Mouse (Mus musculus) cerebellum, postnatal 10 days (tissue): ENCODE measurements around the gene Prss36.

Experiments used
- DNase-seq, 2 experiments: peaks; one replicate each; pipeline ENCODE4 v3.0.0; 2021; ENCODE audit warnings: mixed read lengths in 2 of 2

Prss36 gene

DNA sequence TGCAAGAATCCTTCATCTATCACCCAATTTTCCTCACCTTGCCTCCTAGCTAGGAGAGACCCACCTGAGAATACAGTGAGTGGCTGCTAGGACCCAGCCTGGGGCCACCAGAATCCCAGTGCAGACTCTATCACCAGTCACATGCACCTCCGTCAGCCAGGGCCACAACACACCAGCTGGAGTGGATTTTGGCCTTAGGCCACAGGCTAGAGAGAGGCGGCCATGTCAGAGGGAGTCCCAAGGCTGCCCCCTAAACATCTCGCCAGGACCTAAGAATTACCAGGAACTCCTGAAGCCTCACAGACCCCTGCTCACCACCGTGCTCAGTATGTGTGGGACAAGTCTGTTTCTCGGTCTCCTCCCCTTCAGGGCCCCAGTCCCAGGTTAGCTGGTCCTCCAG, 12.4 kb downstream of the Prss36 start:
- DNase-seq, result peak in 1 of 2 experiments; percentile 22

DNA sequence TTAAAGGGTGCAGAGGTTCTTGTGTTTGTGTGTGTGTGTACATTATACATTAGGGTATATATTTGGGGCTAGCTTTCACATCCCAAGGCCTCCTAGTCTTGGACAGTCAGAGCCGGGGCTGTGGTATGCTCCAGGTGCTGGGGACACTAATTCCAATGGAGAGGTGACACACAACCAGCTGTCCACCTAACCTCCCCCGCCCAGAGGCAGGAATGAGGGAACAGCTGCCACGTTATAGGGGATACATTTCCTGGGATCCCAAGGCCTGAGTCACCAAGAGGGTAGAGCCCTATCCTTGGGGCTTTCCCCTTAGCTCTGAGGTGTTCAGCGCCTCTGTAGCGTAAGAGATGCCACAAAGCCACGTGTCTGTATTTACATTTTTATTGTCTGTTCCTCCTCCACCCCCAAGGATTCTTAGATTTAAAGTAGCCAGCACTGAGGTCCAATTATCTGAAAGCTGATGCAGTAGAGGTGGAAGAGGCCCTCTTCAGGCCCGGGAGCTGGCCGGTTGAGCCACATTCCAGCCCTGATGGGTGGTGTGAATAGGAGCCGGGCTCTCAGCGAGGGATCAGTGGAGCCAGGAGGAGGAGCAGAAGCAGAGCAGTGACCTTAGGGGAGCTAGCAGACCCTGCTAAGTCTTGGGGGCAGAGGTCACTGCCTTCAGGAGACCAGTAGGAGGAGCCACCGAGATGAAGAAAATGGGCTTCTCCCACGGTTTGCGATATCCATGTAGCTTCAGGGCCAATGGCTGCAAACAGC, 14.1 kb downstream of the Prss36 start:
- no peak for DNase-seq

DNA sequence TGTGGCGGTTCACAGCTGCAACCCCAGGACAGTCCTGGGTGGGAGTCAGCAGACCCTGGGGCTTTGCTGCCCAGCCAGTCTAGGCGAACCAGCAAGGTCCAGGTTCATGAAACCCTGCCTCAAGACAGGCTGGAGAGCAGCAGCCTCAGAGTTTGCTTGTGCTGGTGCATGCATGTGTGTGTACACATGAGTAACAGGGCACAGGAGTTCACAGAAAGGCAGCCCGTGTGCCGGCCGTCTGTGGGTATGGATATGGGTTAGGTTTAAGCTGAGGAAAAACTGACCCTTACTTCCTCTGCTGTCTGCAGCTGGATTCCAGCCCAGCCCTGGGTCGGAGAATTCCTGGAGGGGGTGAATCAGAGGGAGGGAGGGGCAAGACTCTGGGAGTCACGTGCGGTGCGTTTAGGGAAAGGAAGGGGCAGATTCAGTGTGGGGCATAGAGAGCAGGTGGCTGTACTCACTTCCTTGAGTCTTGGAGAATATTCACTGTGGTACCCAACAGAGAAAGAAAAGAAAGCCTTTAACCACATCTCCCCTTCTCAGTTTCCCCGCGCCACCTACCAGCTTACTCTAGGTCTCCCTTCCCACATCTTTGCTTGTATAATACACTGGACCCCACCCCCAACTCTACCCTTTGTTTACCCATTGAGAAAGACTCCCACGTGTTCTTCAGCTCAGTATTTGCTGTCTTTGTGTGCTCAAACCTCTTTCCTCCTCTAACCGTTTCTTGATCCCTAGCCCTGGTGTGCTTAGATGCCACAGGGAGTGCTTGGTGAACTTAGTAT, 15.0 kb downstream of the Prss36 start:
- no peak for DNase-seq

DNA sequence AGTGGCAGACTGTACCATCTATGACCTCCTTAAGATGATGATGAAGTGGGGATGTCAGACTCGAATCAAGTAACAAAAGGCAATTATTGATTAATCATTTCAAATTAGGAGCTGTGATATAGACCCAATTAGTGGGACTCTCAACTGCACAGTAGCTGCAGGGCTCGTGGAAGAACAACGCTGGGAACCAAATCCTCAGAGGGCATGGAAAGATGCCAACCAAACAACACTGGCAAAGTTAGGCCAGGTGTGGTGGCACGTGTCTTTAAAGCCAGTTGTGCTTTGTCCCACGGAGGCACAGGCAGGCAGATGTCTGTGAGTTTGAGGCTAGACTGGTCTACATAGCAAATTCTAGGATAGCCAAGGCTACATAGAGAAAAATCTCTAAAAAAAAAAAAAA, 15.9 kb downstream of the Prss36 start:
- DNase-seq, result no peak

DNA sequence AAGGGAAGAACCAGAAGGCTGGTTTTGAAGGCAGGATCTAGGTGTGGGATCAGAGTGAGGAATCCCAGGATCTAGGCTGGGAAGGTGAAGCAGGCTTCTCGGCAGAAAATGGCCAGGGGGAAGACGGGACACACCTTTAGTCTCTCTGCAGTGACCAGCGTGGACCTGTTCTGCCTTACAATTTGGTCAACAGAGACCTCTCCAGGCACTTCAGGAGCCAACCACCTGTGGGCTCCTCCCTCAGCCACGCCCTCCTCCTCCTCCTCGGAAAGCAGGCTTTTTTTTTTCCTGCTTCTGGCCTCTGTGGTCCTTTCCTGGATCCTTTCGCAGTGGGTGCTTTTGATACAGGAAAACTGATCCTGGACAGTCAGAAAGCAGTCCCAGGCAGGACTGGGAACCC, 16.6 kb downstream of the Prss36 start, which contains the start of gene Prss8:
TSS of gene Prss8 (minus strand) at position 182 of the 400 bp plus-strand sequence.
- DNase-seq, result no peak

DNA sequence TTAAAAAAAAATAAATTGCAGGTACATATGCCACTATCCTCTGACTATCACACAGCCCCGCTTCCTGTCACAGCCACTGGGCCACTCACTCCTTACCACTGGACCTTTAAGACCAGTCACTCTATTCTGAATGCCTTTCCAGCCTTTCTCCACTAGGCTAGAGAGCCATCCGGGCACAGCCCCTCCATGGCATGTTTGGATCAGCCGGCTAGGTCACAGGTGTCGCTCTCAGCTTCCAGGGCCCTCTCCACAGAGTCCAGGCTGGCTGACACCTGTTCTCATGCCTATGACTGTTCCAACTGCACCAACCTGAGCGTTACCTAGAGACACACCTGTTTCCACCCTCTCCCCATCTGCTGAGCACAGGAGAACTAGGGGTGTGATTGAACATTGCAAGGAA, 17.9 kb downstream of the Prss36 start:
- peak; percentile 61 to 70 for DNase-seq

DNA sequence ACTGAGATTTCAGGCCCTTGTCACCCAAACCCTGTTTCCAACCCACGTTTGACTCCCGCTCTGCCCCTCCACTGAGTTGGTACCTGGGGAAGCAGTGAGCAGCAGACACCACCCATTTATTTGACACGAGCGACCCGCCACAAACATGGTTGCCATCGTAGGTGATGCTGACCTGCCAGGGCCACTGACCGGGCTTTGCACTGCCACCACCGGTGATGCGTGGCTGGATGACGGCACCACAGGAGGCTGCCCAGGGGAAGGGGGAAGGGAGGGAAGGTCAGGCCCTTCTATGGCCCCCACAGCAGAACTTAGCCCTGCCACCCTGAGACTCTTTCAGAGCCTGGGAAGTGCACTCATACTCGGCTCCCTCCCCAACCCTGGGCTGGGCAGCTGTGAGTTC, 18.8 kb downstream of the Prss36 start:
- no peak for DNase-seq

DNA sequence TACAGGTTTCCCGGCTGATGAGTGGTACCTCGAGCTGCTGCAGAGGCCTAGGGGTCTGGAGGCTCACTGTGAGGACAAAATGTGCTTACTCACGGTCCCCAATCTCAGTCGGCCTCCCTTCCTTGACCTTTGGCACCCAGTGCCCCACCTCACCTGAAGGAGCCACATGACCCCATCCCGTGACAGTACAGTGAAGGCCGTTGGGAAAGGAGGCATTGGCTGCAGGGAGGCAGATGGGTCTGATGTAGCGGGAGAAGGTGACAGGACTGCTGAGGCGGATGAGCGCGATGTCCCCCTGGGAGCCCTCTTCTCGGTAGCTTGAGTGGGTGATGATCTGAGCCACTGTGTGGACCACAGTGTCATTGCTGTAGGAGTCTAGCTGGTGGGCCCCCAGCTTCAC, 19.7 kb downstream of the Prss36 start:
- no peak for DNase-seq

DNA sequence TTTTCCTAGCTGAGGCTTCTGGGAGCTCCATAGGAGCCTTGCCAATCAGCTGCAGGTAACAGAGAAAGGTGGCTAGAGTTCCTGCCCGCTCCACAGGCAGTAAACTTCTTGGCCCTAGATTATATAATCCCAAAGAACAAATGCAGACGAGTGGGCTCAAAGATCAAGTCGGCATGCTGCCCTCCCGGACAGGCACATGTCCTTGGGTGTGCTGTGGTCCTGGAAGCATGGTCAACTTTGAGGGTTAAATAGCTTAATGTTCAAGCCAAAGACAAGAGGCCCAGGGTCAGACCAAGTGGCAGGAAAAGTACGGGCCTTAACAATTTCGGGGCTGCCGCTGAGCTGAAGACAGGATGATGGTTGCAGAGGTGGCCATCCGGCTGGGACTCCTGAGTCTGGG, 20.5 kb downstream of the Prss36 start:
- DNase-seq, result no peak

DNA sequence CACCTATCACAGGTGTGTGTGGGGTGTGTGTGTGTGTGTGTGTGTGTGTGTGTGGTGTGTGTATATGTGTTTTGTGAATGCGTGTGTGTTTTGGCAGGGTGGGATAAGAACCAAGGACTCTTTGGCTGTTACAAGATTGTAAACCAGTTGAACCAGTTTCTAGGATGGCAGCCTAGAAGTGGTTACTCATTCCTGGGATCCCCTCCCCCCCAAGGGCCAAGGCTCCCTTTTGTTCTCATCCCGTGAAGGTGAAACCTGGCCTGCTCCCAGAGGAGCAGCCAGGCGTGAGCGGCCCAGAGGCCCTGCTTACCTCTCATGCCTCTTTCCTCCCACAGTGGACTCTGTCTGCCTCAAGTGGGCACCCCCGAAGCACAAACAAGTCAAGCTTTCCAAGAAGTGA, 21.3 kb downstream of the Prss36 start:
- DNase-seq, result no peak

DNA sequence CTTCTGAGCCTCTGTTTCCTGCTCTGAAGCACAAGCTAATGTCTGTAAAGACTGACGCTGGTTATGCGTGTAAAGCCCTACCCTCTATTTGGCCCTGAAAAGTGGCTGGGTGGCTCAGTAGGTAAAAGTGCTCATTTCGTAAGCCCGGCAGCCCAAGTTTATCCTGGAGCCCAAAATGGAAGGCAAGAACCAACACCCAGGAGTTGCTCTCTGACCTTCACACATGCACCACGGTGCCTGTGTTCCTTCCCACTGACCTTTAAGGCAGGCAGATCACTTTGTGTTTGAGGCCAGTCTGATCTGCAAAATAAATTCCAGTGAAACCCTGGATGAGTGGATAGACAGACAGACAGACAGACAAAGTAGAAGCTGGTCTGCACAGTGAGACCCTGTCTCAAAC, 22.8 kb downstream of the Prss36 start:
- no peak for DNase-seq

DNA sequence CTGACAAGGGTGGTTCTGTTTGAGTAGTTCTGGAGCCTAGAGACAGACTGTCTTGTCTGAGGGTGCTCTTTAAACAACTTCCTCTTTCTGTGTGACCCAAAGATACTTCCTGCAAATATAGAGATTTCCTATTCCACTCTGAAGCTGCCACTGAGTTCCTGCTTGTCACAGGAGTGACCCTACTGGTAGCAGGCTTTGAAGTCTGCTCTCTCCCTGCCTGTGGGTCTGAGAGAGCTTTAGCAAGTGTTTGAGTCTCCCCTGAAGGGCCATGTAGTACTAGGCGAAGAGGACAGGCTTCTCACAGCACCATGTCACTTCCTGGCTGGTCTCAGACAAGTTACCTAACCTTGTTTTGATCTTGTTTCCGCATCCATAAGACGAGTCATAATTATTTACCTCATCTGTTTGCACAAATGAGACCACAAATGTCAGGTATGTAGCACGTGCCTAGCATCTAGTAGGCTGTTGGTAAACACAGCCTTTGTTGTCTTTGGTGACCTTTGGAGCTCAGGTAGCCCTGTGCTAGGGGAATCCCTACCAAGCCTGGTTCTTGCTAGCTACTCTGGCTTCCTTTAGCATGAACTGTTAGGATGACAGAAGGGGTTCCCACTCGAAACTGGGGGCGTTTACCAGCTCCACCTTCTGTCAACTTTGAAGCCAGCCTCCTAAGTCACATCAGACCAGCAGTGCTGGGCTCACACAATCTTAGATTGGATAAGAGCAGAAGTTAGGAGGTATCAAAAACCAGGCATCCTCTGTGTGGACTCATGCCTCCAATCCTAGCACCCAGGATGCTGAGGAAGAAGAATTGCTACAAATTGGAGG, 23.9 kb downstream of the Prss36 start:
- DNase-seq, result no peak

DNA sequence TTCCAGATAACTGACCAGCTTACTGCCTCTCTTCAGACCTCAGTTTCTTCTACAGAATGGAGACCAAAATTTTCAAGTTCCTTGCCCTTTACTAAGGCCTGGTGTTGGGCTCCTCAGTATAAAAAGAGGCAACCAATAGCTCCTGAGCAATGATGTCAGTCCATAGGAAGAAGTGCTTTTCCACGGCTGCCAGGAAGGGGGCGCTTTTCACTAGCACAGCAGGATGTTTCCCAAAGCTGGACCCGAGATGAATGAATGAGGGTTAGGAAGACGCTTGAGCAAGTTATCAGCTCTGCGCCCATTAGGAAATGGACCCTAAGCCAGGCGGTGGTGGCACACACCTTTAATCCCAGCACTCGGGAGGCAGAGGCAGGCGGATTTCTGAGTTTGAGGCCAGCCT, 25.0 kb downstream of the Prss36 start:
- no peak for DNase-seq

DNA sequence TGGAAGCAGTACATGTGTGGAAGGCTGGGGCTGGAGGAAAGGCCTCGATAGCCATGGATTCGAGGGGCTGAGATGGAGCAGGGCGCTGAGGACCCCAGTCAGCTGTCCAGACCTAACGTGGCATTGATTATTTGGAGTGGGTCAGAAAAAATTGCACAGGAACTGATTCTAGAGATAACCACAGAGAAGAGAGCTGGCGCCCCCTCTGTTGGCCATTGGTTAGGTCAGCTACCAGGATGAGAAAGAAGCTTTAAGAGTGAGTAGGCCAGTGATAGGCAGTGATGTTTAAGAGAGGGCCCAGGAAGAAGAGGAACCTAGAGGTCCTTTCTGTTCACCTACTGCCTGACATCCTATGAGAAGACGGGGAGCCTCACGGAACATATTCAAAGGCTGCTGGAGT, 27.2 kb downstream of the Prss36 start:
- DNase-seq, result peak in 1 of 2 experiments; percentile 59

DNA sequence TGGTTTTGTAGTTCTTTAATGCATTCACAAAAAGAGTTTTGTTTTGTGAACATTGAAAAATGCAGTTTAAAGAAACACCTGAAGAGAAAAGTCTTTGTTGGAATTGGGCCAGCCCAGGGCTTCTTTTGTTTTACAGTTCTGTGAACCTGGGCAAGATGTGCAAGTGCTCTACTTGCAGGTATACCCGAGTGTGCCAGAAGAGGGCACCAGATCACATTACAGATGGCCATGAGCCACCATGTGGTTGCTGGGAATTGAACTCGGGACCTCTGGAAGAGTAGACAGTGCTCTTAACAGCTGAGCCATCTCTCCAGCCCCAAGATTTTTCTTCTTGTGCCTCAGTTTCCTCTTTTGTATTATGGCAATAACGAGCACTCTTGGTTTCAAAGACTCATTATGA, 28.3 kb downstream of the Prss36 start:
- peak; percentile 66 to 72 for DNase-seq

DNA sequence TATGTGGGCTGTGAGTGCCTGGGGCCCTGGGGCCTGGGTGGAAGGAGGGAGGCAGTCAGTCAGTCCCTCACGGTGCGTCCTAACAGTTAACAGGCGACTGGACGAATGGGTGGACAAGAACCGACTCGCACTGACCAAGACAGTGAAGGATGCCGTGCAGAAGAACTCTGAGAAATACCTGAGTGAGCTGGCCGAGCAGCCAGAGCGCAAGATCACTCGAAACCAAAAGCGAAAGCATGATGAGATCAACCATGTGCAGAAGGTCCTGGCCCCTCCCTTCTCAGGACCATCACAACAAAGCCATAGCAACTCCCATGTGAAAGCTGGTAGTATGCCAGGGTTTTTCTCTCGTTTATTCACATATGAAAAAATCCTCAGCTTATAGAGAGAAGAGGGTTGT, 31.2 kb downstream of the Prss36 start:
- DNase-seq, result no peak

DNA sequence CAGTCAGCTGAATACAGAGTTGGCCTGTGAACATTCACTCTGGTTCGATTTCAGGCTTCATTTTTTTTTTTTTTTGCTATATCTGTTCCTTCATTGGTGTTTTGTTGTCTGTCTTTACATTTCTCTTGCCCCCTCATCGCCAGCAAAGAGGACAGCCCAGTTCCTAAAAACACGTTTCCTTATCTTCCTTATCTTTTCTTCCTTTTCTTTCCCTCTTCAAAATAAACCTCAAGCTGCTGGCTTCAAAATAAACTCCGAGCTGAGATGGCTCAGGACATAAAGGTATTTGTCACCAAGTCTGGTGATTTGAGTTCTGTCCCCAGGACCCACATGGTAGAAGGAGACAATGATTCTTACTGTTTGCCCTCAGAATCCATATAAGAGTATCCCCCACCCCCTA, 33.6 kb downstream of the Prss36 start:
- no peak for DNase-seq

DNA sequence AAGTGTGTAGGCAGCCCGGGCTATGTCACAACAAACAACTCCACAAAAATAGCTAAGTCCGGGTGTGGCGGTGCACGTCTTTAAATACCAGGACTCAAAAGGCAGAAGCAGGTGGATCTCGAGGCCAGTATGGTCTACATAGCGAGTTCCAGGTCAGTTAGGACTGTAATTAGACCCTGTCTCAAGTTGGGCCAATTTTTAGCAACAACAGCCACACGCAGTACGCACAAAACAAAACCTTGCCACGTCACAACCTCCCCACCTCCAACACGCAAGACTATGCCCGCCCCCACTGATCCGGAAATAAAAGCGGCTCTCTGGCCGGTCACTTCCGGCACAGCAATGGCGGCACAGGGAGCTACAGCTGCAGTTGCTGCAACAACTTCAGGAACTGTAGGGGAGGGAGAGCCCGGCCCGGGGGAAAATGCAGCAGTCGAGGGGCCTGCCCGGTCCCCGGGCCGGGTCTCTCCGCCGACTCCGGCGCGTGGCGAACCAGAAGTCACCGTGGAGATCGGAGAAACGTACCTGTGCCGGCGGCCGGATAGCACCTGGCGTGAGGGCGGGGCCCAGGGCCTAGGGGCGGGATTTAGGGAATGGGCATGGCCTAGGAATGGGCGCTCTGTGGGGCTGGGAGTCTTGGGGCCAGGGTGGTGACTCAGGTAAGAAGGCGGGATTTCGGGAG, 34.2 kb downstream of the Prss36 start, which contains the start of gene Kat8:
TSS of gene Kat8 (plus strand) at position 327 of the 682 bp plus-strand sequence.
- peak; percentile 95 to 96 for DNase-seq

DNA sequence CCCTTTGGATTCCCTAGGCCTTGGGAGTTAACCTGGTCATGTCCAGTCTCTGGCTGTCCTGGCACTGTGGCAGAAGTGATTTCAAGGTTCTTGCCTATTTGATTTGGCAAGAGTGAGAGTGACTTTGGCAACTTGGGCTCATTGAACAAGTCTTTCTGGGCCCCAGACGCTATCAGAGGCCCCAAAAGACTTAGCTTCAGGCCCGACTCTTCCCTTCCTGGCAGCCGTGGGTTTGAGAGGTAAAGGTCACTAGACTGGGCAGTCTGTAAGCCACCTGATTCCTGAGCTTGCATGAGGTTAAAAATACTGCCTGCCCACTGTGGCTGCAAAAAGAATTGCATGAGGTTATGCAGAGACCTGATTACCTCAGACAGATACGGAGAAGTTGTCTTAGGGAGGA, 37.9 kb downstream of the Prss36 start:
- no peak for DNase-seq

DNA sequence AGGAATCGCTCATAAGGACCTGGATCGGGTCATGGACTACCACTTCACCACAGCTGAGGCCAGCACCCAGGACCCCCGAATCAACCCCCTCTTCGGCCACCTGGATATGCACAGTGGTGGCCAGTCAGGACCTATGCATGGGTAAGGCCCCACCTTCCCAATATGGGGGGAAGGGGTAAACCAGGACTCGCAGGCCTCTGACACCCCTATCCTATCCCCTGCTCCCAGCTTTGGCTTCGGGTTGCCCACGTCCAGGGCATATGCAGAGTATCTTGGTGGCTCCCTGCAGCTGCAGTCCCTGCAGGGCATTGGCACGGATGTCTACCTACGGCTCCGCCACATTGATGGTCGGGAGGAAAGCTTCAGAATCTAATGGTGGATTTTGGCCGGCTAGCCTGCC, 38.6 kb downstream of the Prss36 start:
- DNase-seq, result no peak

DNA sequence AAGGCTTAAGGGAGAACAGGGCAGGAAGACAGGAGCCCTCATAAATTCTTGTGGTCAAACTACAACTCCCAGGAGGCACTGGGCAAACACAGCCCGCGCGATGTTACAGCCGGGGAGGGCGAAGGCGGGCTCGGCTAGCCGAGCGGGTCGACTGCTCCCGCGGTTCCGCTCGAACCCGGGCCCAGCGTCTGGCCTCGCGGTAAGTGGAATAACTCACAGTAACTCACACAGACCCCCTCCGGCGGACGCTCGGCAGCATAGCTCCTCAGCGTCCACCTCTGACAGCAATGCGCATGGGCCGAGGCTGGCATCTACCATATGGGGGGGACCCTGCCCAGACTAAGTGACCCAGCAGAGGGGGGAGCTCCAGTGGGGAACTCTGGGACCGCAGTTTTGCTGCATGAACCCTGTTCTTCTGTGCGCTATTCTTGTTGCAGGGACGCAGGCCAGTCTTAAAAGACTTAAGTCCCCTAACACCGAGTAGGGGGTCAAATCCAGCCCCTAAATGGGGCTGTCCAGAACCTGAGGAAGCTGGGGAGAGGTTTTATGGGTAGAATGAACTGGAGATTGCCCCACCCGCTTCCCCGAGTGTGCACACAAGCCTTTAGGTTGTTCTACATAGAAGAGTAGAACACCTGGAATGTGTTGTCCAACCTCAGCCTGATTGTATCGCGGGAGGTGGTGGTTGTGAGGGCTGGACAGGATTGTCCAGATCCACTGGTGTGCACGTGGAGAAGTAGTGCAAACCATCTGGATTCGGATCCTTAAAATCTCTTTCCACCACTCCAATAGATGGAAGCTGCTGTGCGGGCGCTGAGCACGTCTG, 42.3 kb downstream of the Prss36 start, which contains the start of gene Bckdk:
TSS of gene Bckdk (plus strand) at position 112 of the 826 bp plus-strand sequence.
- peak; percentile 86 to 88 for DNase-seq

DNA sequence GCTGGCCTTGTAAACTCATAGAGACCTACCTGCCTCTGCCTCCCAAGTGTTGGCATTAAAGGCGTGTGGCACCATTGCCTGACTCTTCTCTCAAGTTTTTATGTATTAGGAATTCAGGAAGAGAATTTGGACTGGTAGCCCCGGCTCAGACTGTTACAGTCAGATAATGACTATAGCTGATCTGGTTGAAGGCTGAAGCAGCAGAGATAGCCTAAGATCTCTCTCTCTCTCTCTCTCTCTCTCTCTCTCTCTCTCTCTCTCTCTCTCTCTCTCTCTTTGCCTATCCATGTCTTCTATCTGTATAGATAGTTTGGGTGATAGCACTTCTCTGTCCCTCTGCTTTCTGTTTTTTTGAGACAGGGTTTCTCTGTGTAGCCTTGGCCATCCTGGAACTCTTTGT, 44.8 kb downstream of the Prss36 start:
- no peak for DNase-seq
